In genomic region chr19:61285033-61285432, GRCm38 (mm10) we compare ENCODE assay signal across 23 mouse cellular contexts. TPM values are rescaled to one million over a fixed set of nuclear protein-coding genes. Genes with fewer than 3 reads are reported as not detected.
A peak's percentile ranks its signal among the peaks of the same experiment; 100 is the strongest.
DNase-seq lines count a peak whose midpoint lies in the region; TF ChIP-seq lines count a peak whose summit lies in the region.
"Not testable (repeated sequence)": the region's sequence is repeated elsewhere in the genome, so short reads cannot be mapped to it uniquely, and the experiment has no call there.
"Had no signal": no experiment of that assay in that cellular context is flagged by ENCODE, and none has a peak within 500 bp of the region (broad histone marks: within the 10 kb centered on the region; RNA-seq: fewer than 3 reads in every experiment).

No protein-coding gene starts in this region.

- H3K27ac ChIP-seq in ES-Bruce4 (ENCODE audit: insufficient read depth, low read length) (peak overlapping the region; percentile 67), ES-E14 (ENCODE audit: insufficient read depth, low read depth, low read length, poor library complexity, severe bottlenecking) (peak overlapping the region; percentile 77; the same call in 1 of the 2 replicates)

- H3K9me3 ChIP-seq in ES-Bruce4 (replicated peaks; ENCODE audit: control insufficient read depth, insufficient read depth, low read length, poor library complexity, severe bottlenecking); ES-E14 (ENCODE audit: control insufficient read depth, insufficient read depth, low read depth, low read length): not testable (repeated sequence)

- TF ChIP-seq POLR2A in ES-Bruce4 (IDR thresholded peaks at IDR 0.05; ENCODE audit: insufficient read depth, low read length), result not testable (repeated sequence)

- TF ChIP-seq EP300 in ES-Bruce4 (IDR thresholded peaks at IDR 0.05; ENCODE audit: insufficient read depth, low read depth, low read length), result not testable (repeated sequence)

- not testable (repeated sequence) for H3K9ac ChIP-seq in ES-Bruce4 (ENCODE audit: low read depth, poor library complexity, severe bottlenecking); ES-E14 (ENCODE audit: insufficient read depth, low read depth, low read length, poor library complexity, severe bottlenecking)

- in situ Hi-C loops in ES-E14 (cut with MboI; ENCODE audit: low sequenced_read_pairs in 2 of 2, unreplicated experiment in 2 of 2), result not testable (repeated sequence)

- not testable (repeated sequence) for H3K4me3 ChIP-seq in ES-Bruce4 (ENCODE audit: low read depth, low read length); ES-E14 (ENCODE audit: insufficient read depth in 1 of 2, low read depth in 1 of 2, low read length in 2 of 2, poor library complexity in 1 of 2, severe bottlenecking in 1 of 2)

- not testable (repeated sequence) for H3K27me3 ChIP-seq in ES-Bruce4 (ENCODE audit: control insufficient read depth, insufficient read depth, low read length, poor library complexity, severe bottlenecking)

- TF ChIP-seq CTCF in ES-Bruce4 (IDR thresholded peaks at IDR 0.05; ENCODE audit: low read depth, low read length), result not testable (repeated sequence)

- DNase-seq in ES-CJ7 (ENCODE audit: low read depth, low spot score) (peak; percentile 89), R1 (ENCODE audit: low read depth, low spot score) (peak; percentile 97), ZHBTc4 (ENCODE audit: low read depth, low spot score) (peak; percentile 83)
- not testable (repeated sequence) for DNase-seq in ES-E14 (ENCODE audit: low read depth, low spot score)
- DNase-seq in heart, adult 11 months, result peak; percentile 24

- not testable (repeated sequence) for H3K4me1 ChIP-seq in ES-Bruce4 (ENCODE audit: control insufficient read depth, insufficient read depth, low read length); ES-E14 (ENCODE audit: control insufficient read depth in 2 of 2, insufficient read depth in 2 of 2, low read length in 2 of 2, poor library complexity in 1 of 2)

- not testable (repeated sequence) for H3K36me3 ChIP-seq in ES-Bruce4 (ENCODE audit: control insufficient read depth, insufficient read depth, low read length, poor library complexity, severe bottlenecking); ES-E14 (ENCODE audit: control insufficient read depth, insufficient read depth, low read length, poor library complexity, severe bottlenecking)

TF ChIP-seq in ES-E14, 5 proteins besides CTCF, POLR2A, EP300 and RAD21:
- TF ChIP-seq ZNF384 (IDR thresholded peaks at IDR 0.05; ENCODE audit: low read depth, low read length), result peak; percentile 58; the same call in 1 of the 2 replicates

RNA-seq across cellular contexts. Expression of gene Gm21060, which starts 11.8 kb away (rescaled TPM):
- 7.1 and 12.1 TPM in 2 replicates for polyA plus RNA-seq in ES-Bruce4 (2011; ENCODE audit: insufficient read depth, insufficient read length, low read depth, missing spikeins)
- 13.5 TPM in 1 of 2 replicates, not detected in the other for total RNA-seq in ES-E14 (2012; rRNA removed)
- total RNA-seq: adrenal gland, adult 18-20 months; adrenal gland, adult 2 months; adrenal gland, adult 8-10 months; adrenal gland, postnatal 10 days; adrenal gland, postnatal 14 days; adrenal gland, postnatal 25 days; adrenal gland, postnatal 36 days; adrenal gland, postnatal 4 days; CH12.LX; G1E; MEL had no signal
- polyA plus RNA-seq: activated CD4-positive, CD25-positive, alpha-beta regulatory T cell, adult 4 months; adrenal gland, adult 2 months; brain, embryonic 14.5 days; C2C12; CD4-positive, CD25-positive, alpha-beta regulatory T cell, adult 4 months; cerebellum, adult 2 months; G1E; Patski had no signal

RNA-seq across cellular contexts. Expression of gene Csf2ra, which starts 56.8 kb away (rescaled TPM):
- 16.6 and 18.3 TPM in 2 replicates for polyA plus RNA-seq in ES-Bruce4 (2011; ENCODE audit: insufficient read depth, insufficient read length, low read depth, missing spikeins)
- total RNA-seq in ES-E14 (2012; rRNA removed), result 17.3 and 32.8 TPM in 2 replicates
- total RNA-seq: MEL had no signal
